Mouse (Mus musculus) adrenal gland, postnatal 0 days (tissue): ENCODE measurements around the gene Vwa5b2. TPM values are rescaled to one million over a fixed set of nuclear protein-coding genes. Genes with fewer than 3 reads are reported as not detected.

Source experiments
- microRNA-seq: library from miRNA; unstranded; fragments of <30 nt; microRNA quantifications from one replicate; pipeline ENCODE4, GENCODE M21; 2016; ENCODE audit warnings: borderline replicate concordance; ENCODE audit not compliant: insufficient number of aligned reads
- polyA plus RNA-seq: library from polyadenylated mRNA; unstranded; fragments of >200 nt; fragmentation: Nextera tagmentation; extraction: Ambion mirVana; gene quantifications from 2 replicates; pipeline ENCODE4 v1.2.1, GENCODE M21; 2015

The Vwa5b2 gene
- 5.4 and 9.7 TPM in 2 replicates for polyA plus RNA-seq

DNA sequence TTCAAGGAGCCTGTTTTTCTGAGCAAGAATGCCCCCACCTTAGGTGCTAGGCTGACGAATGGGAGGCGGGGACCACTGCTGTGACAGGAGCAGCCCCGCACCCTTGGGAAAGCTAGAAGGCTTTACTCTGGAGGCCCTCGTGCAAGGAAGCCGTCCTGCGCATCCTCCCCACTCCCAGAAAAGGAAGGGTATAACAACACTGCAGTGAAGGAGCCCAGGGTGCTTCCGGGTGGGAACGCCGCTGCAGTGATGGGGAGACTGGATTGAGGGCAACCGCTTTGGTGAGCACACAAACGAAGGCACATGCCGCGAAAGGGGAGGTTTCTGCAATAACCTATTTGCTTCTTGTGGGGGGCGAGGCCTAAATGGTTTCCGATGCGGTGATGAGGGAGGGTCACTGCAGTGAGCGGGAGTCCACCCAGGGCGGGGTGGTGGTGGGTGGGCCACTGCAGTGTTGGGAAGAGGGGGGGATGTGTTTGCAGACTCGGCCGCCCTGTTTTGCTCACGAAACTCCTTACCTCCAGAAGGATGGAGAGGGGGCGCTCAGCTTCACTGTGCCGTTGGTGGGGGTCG, at the start of gene Vwa5b2:
Vwa5b2 (plus strand) TSS at position 106 of the 573 bp plus-strand sequence.

DNA sequence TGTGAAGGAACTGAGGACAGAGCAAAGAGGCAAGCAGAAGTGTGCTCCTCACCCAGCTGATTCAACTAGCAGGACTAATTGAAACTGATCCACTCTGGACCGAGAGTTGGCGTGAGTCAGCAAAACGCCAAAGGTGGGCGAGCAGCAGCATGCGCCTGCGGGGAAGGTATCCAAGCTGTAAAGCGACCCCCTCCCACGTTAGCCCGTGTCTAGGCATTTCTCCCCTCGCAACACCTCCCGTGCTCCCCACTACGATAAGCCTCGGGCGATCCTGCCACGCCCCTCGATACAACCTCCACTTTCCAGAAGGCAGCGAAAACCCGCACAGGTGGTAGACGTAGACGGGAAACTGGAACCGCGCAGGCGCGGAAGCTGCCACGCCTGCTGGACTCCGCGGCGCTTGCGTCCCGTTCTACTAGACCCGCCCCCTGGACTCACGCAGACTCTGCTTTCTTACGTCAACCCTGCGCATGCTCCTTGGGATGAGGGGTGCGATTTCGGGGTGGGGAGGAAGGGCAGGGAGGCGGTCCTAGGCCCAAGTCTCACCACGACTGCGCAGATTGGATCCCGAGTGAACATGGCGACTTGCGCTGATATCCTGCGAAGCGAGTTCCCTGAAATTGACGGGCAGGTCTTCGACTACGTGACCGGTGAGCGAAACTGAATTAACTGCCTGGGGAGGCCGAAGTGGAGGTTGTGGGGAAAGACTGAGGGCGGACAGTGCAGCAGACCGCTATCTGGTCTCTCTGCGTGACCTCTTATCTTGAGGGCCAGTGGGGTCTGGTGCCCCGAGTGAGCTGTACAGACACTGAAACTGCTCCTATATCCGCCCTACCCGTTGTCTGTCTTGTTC, 40.9 kb upstream of the Vwa5b2 start, which contains the start of gene Abcf3:
Abcf3 (plus strand) TSS at position 482 of the 853 bp plus-strand sequence.

DNA sequence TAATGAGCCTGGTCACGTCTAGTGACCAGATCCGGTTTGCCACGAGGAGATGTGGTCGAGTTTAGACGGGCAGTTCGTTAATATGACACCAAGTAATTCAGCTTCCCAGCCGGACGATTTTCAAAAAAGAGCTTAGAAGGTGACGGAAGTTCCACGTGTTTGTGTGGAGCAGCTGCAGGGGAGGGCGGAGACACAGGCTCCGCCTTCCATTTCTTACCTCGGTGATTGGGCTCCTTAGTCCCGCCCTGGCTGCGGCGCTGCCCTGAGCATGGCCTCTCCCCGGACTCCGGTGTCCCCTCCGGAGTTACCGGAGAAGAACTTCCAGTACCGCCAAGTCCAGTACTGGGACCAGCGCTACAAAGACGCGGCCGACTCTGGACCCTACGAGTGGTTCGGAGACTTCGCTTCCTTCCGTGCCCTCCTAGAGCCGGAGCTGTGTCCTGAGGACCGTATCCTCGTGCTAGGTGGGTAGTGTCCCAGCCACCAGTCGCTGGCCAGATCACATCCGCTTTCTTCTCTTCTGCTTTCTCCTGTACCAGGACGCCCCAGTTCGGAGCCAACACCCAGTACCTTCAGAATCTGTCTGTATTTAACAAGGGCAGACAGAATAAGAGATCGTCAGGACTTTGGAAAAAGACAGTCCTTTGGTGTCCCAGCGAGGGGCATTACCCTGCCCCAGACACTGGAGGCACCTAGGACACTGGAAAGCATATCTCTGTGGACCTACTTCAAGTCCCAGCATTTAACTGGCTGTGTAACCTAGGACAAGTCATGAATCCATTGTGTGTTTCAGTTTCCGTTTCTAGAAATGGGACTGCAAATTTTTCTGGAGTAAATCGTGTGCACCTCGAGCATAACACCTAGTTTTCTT, 22.3 kb downstream of the Vwa5b2 start, which contains the start of the genes Eef1akmt4, Gm49333 and Alg3:
Eef1akmt4 (plus strand) TSS at position 237 of the 871 bp plus-strand sequence.
Gm49333 (plus strand) TSS at position 254 of the 871 bp plus-strand sequence.
Alg3 (minus strand) TSS at position 379 of the 871 bp plus-strand sequence.

DNA sequence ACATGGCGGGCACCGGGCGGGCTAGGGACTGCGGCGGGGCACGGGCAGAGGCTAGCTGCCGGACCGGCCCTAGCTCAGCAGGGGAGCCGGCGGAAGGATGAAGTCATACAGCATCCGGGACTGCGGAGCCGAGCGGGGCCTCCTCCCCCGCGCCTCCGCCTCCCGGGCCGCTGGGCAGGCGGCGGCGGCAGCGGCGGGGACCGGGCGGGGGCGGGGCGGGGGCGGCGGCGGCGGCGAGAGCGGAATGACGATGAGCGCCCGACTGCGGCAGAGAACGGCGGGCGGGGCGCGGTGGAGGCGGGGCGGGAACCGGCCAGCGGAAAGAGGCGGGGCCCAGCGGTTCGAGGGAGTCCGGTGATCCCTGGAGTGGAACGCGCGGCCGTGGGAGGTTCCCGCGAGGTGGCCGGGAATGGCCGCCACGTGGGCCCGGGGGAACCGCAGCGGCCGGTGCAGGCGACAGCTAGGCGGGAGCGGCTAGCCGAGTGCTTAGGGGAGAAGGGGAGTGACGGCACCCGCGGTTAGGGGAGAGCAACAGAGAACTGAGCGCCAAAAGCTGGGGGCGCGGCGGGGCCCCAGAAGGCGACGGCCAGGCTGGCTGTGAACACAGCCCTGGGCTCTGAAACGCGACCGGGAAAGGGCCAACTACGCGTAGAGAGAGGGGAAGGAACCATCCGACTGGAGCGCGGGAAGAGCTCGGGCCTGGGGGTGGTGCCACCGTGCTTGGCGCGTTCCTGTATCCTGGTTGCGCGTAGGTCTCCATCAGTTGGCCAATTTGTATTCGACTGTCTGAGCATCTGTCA, 32.1 kb downstream of the Vwa5b2 start, which contains the start of gene Camk2n2:
Camk2n2 (minus strand) TSS at position 97 of the 800 bp plus-strand sequence.

DNA sequence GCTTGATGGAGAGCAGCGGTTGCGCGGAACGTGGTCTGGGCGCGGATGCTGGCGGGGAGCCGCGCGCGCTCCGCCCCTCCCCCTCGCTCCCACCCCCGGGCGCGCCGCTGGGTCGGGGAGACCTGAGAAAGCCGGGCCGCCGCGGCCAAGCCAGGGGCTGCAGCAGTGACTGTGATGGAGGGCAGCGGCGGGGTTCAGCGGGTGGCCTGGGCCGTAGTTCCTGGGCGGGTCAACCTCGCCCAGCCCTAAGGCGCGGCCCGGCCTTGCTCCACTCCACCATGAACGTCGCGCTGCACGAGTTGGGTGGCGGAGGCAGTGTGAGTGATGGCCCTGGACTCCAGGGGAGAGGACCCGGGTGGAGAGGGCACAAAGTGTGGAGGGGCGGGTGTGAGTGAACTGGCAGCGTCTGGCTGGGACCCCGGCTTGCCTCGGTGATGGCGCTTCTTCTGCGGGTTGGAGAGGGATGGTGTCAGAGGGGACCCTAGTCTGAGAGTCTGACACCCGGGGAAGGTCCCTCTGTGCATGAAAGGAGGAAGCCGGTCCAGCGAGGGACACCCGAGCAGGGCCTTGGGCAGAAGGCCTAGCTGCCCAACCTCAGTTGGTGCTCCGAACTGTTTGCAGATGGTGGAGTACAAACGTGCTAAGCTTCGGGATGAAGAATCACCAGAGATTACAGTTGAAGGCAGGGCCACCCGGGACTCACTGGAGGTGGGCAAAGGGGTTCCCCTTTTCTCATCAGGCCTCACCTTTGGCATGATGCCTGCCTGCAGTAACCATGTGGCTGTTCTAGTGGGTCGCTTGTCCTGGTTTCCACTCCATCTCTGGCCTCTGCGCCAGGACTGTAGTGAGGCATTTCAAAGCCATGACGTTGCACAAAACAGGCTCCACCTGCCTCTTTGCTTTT, 40.7 kb downstream of the Vwa5b2 start, which contains the start of gene Ece2:
Ece2 (plus strand) TSS at position 98 of the 904 bp plus-strand sequence.

DNA sequence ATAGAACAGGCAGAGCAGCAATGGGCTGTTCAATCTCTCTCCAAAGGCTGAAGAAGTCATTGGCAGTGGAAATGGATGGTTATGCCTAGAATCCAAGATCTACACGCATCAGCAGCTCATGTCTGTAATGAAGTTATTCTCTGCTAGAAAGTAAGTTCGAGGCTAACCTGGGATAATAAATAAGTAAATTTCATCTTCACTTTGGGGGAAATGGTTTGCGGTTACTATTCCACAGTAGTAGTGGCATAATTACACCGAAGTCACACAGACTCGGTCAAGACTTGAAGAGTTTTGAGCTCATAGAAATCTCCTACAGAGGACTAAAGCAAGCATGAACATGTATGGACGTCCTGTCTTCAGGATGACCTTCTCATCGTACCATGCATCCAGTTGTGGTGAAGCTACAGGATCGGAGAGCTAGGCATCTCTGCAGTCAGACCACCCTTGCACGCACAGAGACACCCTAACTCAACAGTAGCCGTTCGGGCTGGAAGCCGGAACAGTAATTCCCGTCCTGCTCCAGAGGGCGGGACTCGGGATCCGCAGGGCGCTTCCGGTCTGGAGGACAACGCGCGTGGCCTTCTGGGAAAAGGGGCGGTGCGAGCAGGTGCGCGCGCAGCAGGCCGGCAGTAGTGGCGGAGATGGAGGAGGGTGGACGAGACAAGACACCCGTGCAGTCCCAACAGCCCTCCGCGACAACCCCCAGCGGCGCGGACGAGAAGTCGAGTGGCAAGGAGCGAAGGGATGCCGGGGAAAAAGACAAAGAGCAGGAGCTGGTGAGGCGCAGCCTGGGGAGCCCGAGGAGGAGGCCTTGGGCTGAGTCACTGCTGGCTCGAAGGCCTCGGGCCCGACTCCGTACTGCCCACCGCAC, 62.0 kb downstream of the Vwa5b2 start, which contains the start of gene Psmd2:
Psmd2 (plus strand) TSS at position 577 of the 871 bp plus-strand sequence.

Small RNAs within 50 kb of the gene (microRNA-seq; reads per million reads assigned to microRNA genes)
- gene Mir1224: 10.2 reads per million, percentile 14 among the genes with 10 or more reads in this experiment

Other genes starting within 250 kb of the Vwa5b2 start
- gene Abcc5, start 163.1 kb upstream of the Vwa5b2 start, polyA plus RNA-seq: 32.8 and 40.6 TPM in 2 replicates
- gene Eif2b5, start 90.7 kb upstream of the Vwa5b2 start, polyA plus RNA-seq: 60.8 and 62.9 TPM in 2 replicates
- gene Dvl3, start 72.5 kb upstream of the Vwa5b2 start, polyA plus RNA-seq: 14.3 and 18.0 TPM in 2 replicates
- gene Ap2m1, start 54.0 kb upstream of the Vwa5b2 start, polyA plus RNA-seq: 460 and 512 TPM in 2 replicates
- gene Abcf3, start 40.9 kb upstream of the Vwa5b2 start, polyA plus RNA-seq: 41.1 and 47.2 TPM in 2 replicates
- 11.8 and 16.2 TPM in 2 replicates for gene Eef1akmt4, start 22.1 kb downstream of the Vwa5b2 start, polyA plus RNA-seq
- gene Gm49333, start 22.1 kb downstream of the Vwa5b2 start, polyA plus RNA-seq: not detected in 2 replicates
- 17.8 and 26.2 TPM in 2 replicates for gene Alg3, start 22.3 kb downstream of the Vwa5b2 start, polyA plus RNA-seq
- 3.7 and 7.8 TPM in 2 replicates for gene Camk2n2, start 31.8 kb downstream of the Vwa5b2 start, polyA plus RNA-seq
- 2.9 and 3.8 TPM in 2 replicates for gene Ece2, start 40.4 kb downstream of the Vwa5b2 start, polyA plus RNA-seq
- gene Psmd2, start 62.2 kb downstream of the Vwa5b2 start, polyA plus RNA-seq: 156 and 204 TPM in 2 replicates
- 73.9 and 94.5 TPM in 2 replicates for gene Eif4g1, start 78.8 kb downstream of the Vwa5b2 start, polyA plus RNA-seq
- gene Fam131a, start 103.8 kb downstream of the Vwa5b2 start, polyA plus RNA-seq: 10.6 and 14.7 TPM in 2 replicates
- gene Polr2h, start 128.2 kb downstream of the Vwa5b2 start, polyA plus RNA-seq: 137 and 171 TPM in 2 replicates
- 13.3 and 27.2 TPM in 2 replicates for gene Clcn2, start 128.3 kb downstream of the Vwa5b2 start, polyA plus RNA-seq
- 5.3 and 9.5 TPM in 2 replicates for gene Chrd, start 143.7 kb downstream of the Vwa5b2 start, polyA plus RNA-seq
- 1.5 and 2.5 TPM in 2 replicates for gene Thpo, start 145.0 kb downstream of the Vwa5b2 start, polyA plus RNA-seq